Mouse (Mus musculus) urinary bladder, postnatal 25 days (tissue): Measurements from ENCODE around the gene Eml4.

ENCODE experiments used
- DNase-seq: peaks from one replicate; pipeline ENCODE4 v3.0.0; 2022; ENCODE audit warnings: low spot score

The Eml4 gene

DNA sequence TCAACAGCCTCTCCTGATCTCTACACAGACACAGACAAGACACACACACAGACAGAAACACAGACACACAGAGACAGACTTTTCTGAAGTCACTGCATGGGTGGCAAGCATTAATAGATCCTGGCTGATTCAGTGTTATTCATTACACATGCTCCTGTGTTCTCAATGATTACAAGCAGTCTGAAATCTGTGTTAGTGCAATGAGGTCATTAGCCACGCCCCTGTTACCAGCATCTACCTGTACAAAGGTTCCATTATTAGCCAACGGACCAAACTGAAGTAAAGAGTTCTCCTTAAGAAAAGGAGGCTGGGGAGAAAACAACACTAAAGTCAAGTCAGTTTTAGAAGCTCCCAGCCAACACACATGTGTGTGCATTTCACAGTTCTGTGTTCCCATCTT is 153.0 kb downstream of the Eml4 start:
- DNase-seq: no peak

DNA sequence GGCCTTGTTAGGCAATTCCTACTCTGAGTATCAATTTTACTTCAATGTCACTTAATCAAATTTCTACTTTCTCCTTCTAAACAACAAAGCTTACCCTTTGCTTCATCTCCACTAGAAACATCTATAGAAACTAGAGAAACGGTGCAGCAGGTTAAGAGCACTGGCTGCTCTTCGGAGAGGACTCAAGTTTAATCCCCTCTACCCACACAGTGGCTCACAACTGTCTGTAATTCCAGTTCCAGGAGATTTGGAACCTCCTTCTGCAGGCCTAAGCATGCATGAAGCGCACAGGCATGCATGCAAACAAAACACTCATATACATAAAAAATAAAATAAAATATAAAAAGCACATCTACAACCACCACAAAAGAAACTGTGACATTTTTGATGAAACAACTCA is 161.4 kb downstream of the Eml4 start:
- no peak for DNase-seq

DNA sequence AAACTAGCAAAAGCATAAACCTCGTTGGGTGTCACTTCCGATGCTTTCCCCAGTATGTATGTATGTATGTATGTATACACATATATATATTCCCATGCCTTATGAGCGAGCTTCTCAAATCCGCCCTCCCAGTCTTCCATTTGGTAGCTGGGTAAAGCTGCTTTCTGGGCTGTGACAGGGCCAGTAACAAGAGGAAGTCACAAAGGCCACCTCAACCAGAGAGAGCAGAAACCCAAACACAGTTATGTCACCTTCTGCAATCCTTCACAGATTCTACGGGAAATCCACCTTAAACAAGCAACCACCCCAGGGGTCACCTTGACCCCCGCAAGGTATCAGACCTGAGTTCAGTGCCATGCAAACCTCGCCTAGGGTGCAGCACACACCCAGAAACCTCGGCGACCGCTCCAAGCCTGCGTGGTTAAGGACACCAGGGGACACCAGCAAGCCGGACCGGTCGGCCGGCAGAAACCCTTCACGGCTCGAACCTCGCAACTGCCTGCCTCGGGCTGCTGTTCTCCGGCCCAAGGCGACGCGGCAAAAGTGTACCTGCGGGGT is 163.0 kb downstream of the Eml4 start:
- DNase-seq: no peak

DNA sequence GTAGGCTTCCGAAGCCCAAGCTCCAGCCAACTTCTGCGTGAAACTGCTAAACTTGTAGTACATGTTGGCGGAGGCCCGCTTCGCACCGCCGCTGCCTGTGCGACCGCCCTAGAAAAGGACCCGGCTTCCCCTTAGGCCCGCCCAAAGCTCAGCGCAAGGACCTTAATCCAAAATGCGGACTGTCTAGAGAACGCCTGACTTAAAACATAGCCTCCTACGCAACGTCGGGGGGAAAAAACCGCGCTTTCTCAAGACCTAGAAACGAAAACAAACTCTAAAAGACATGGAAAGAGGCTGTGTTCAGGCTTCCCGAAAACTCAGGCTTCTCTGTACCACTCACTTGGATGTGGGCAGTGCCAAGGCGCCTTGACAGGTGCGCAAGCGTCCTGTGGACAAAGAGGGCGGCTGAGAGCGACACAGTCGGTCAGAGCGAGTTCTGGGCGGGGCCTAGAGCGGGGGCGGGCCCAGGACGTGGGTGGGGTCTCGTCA is 163.5 kb downstream of the Eml4 start:
- peak; percentile 83 for DNase-seq

DNA sequence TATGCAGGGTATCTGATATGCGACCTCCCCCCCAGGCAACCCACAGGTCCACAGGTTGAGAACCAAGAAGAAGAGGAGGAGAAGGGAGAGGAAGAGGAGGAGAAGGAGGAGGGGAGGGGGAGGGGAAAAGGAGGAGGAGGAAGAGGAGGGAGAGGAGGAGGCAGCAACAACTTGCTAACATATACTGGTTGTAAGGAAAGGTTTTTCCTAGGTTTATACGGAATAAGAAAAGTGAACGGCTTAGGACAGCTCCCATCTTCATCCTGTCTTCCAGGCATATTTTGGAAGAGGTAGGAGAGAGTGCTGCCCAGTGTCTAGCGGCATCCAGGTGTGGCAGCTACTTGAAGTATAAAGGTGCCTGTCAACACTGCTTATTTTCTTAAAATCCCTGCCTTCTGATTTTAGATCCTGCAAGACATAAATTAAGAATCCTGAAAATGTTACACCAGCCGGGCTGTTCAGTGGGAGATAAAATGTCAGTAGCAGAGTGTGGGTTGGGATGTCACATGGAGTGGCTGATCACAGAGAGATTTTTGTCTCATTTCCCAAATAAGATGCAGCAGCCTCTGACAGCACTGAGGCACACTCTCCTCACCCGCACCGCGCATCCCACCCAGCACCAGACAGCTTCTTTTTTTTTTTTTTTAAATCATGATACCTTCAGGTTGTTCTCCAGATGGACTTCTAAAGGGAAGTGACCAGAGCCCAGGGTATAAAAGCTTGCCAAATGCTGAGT is 166.7 kb downstream of the Eml4 start, which contains the start of gene Cox7a2l:
Gene Cox7a2l (minus strand): TSS at position 51 of the 736 bp plus-strand sequence.
- no peak for DNase-seq

DNA sequence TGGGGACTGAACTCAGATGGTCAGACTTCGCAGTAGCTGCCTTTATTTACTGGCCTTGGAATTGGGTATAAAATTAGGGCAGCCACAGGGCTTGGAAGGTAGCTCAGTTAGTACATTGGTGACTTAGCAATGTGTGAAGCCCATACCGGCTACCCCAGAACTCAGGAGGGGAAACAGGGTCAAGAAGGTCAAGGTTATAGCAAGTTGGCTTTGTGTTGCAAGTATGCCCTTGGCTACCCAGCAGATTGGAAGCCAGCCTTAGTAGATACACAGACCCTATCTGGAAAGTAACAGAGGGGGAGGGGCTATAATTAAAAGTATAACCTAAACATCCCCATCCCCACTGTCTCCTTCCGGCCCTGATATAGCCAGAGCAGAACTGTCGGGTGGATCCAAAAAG is 171.2 kb downstream of the Eml4 start:
- DNase-seq: no peak

DNA sequence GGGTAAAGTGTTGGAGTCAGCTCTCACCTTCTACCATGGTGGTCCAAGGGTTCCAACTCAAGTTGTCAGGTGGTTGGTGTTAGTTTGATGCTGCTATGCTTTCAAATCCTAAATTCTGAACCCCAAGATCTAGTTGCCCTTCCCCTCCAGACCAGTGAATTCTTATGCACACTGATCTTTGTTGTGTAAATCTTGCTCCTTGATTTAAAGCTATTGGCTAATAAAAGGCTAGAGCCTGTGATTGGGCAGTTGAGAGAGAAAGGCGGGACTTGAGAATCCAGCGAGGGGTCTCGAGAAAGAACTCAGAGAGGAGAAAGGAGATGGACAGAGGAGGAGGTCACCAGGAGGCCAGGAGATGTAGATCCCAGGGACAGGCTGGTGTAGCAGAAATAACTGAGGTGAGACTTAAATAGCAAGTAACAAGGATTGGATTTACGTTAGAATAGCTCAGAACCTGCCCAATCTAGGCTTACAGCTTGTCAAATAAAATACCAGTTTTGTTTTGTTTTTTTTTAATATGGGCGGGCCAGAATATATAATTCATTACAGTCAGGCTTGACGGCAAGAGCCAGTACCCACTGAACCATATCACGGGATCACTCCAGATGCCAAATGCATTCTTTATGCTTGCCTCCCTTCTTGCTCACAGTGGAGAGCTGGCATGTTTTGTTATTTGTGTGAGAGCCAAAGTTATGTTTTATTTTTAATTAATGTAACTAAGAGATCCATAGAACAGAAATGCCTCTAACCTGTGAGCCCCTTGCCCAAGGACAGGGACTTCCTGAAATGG is 172.1 kb downstream of the Eml4 start:
- DNase-seq: no peak

DNA sequence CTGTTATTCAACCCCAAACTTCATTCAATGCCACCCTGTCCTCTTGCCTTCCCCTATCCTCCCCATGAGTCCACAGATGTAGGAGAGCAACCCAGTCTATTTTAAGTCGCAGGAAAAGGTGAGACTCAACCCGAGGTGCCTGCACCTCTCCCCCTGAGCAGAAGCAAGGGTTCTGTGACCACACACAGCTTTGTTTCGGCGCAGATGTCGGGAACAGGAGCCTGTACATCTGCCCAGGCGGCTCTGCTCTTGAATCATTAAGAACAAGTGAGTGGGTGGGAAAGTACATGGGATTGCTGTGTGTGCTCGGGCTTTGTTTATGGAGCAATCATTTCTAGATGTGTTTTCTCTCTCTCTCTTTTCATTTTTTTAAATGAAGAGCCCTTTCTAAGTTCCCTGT is 174.0 kb downstream of the Eml4 start:
- no peak for DNase-seq

DNA sequence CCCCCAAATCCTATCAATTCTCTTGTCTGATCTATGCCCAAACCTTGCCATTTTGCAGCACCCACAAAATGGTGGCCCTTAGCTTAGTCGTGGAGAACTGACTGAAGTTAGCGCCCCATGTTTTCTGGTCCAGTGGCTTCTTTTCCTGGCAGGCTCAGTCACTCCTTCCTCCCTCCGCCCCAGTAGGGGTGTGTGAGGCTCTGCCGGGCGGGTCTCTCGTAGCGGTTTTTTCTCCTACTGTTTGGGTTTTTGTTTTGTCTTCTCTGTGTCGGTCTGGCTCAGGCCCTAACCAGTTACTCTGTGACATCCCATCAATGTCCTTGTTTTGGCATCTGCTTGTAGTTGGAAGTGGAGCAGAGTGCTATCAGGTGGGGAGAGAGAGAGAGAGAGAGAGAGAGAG is 174.9 kb downstream of the Eml4 start:
- DNase-seq: no peak

DNA sequence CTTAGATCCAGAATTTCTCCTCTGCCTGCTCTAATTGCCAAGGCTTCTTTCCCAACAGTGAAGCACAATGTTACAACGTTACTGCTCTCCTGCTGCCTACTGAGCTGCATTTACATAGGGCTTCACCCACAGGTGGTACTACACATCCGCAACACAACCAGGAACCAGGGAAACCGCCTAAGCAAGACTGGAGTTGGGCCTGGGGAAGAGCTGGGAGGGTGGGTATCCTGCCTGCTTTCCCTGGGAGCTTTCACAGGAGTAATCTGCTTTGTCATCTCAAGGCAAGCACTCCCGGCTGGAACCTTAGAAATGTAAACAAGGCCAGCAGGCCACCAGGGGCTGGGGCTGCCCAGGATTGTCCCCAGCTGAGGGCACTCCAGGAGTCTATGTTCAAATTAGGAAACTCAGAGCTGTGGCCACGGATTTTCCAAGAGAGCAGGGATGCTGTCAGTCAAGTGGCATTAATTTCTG is 175.4 kb downstream of the Eml4 start:
- DNase-seq: no peak

DNA sequence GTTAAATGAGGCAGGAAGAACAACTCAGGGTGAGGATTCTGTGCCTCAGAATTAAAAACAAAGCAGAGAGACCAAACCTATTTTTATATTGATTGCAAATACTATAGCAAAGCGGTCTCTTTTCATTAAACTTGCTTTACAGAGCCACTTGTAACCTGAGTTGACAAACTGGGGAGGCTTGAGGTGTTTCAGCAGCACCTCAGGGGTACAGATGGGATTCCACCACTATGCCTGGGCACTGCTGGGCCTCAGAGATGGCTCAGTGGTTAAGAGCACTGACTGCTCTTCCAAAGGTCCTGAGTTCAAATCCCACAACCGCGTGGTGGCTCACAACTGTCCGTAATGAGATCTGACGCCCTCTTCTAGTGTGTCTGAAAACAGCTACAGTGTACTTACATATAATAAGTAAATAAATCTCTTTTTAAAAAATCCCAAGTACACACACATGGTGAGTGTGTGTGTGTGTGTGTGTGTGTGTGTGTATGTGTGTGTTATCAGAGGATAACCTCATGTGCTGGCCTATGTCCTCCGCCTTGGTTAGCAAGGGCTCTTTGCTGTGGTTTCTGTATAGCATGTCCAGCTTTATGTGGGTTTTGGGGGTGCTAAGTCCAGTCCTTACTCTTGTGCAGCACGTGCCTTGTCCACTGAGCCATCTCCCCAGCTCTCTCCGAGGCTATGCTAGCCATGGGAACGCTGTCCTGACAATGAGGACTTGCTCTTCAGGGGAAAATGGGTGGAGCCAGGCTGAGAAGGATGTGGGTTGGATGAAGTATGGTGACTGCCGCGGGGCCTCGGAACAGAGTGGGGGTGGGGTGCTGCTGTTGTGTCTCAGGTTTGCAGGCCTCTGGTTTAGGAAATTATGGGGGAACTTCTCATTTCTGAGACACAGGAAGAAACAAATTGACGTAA is 176.1 kb downstream of the Eml4 start:
- DNase-seq: no peak

DNA sequence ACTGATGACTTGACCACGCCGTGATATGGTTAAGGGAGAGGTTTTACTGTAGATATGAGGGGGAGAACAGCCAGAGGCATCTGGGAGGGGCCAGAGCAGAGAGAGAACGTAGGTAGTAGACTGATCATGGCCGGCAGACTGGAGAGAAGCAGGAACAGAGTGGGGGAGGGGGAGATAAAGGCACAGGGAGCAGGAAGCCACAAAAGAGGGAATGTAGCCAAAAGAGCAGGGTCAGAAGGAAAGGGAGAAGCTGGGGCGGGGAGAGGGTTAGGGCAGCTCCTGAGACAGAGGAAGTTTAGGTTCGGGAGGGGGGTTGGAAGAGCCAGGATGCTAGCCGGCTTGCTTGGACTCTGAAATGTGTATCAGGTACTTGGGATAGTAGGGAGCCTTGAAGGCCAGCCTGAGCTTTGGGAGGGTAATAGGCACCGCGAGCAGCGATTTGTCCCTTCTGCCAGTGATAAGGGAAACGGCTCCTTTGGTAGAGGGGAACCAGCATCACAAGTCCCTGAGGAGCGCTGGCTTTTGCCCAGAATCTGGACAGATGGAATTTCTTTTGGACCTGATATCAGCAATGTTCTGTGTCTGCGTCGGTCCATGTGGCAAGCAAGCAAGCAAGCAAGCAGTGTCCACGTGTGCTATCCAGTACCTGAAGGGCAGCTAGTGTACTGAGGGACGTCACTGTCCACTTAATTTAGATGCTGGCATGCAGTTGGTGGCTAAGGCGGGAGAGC is 177.1 kb downstream of the Eml4 start:
- DNase-seq: no peak
